Mouse (Mus musculus): ENCODE measurements around the gene Smg6. TPM values are rescaled to one million over a fixed set of nuclear protein-coding genes. Genes with fewer than 3 reads are reported as not detected.

The Smg6 gene
- polyA plus RNA-seq, 1 experiment from 2014 or later = 11.2 TPM

- no peaks in the 10 kb centered on the region for H3K27me3 ChIP-seq (ENCODE audit: control insufficient read depth, insufficient read depth, low read length)
- H3K4me1 ChIP-seq (ENCODE audit: control insufficient read depth, insufficient read depth, low read length) = peaks cover 6% of the 10 kb centered on the region
- H3K9ac ChIP-seq (ENCODE audit: low read length) = no peak overlapping the region
- ATAC-seq (replicated peaks; ENCODE audit: extremely low read depth, insufficient read depth, low FRiP score) = no peak
- no peaks in the 10 kb centered on the region for H3K9me3 ChIP-seq (replicated peaks; ENCODE audit: control insufficient read depth, low read length)
- H3K27ac ChIP-seq (ENCODE audit: low read length) = no peak overlapping the region
- H3K4me3 ChIP-seq (ENCODE audit: low read length) = no peak overlapping the region
- WGBS = 78% methylated on average over 2 of the region's 2 CpGs
- no peak overlapping the region for H3K4me2 ChIP-seq (ENCODE audit: low read depth, low read length)
- H3K36me3 ChIP-seq (ENCODE audit: control insufficient read depth, insufficient read depth) = peaks cover 7% of the 10 kb centered on the region
These were observed 153.0 kb downstream of the Smg6 start for GRCm38 (mm10) chr11:75078616-75079015.

GRCm38 (mm10) chr11:75083031-75083430 is 157.4 kb downstream of the Smg6 start:
- Histone ChIP-seq H3K9me3 (replicated peaks; ENCODE audit: control insufficient read depth, low read length) (no peaks in the 10 kb centered on the region; the same call in 1 of the 2 replicates), H3K27me3 (ENCODE audit: control insufficient read depth, insufficient read depth, low read length) (no peaks in the 10 kb centered on the region), H3K36me3 (ENCODE audit: control insufficient read depth, insufficient read depth) (peaks cover 11% of the 10 kb centered on the region), H3K4me1 (ENCODE audit: control insufficient read depth, insufficient read depth, low read length) (peaks cover 6% of the 10 kb centered on the region), H3K27ac (ENCODE audit: low read length) (peak overlapping the region; percentile 69), H3K4me2 (ENCODE audit: low read depth, low read length) (no peak overlapping the region), H3K4me3 (ENCODE audit: low read length) (no peak overlapping the region), H3K9ac (ENCODE audit: low read length) (no peak overlapping the region)
- ATAC-seq (replicated peaks; ENCODE audit: extremely low read depth, insufficient read depth, low FRiP score) = peak; percentile 60; the same call in 1 of the 2 replicates
- WGBS = 64% methylated on average over 1 of the region's 1 CpGs

- Histone ChIP-seq H3K4me2 (ENCODE audit: low read depth, low read length) (no peak overlapping the region), H3K4me3 (ENCODE audit: low read length) (no peak overlapping the region), H3K36me3 (ENCODE audit: control insufficient read depth, insufficient read depth) (no peaks in the 10 kb centered on the region; the same call in 1 of the 2 replicates), H3K4me1 (ENCODE audit: control insufficient read depth, insufficient read depth, low read length) (peaks cover 13% of the 10 kb centered on the region), H3K9ac (ENCODE audit: low read length) (no peak overlapping the region), H3K27me3 (ENCODE audit: control insufficient read depth, insufficient read depth, low read length) (no peaks in the 10 kb centered on the region), H3K27ac (ENCODE audit: low read length) (peak overlapping the region; percentile 68), H3K9me3 (replicated peaks; ENCODE audit: control insufficient read depth, low read length) (no peaks in the 10 kb centered on the region)
- 19% methylated on average over 3 of the region's 3 CpGs for WGBS
- ATAC-seq (replicated peaks; ENCODE audit: extremely low read depth, insufficient read depth, low FRiP score) = no peak
These were observed 166.5 kb downstream of the Smg6 start for GRCm38 (mm10) chr11:75092159-75092558.

GRCm38 (mm10) chr11:75092656-75093055 is 167.0 kb downstream of the Smg6 start:
- WGBS = 48% methylated on average over 5 of the region's 5 CpGs
- no peak overlapping the region for H3K4me2 ChIP-seq (ENCODE audit: low read depth, low read length)
- H3K4me1 ChIP-seq (ENCODE audit: control insufficient read depth, insufficient read depth, low read length) = peaks cover 13% of the 10 kb centered on the region
- H3K4me3 ChIP-seq (ENCODE audit: low read length) = no peak overlapping the region
- no peak; the same call in 1 of the 2 replicates for ATAC-seq (replicated peaks; ENCODE audit: extremely low read depth, insufficient read depth, low FRiP score)
- H3K9me3 ChIP-seq (replicated peaks; ENCODE audit: control insufficient read depth, low read length) = no peaks in the 10 kb centered on the region
- H3K9ac ChIP-seq (ENCODE audit: low read length) = no peak overlapping the region
- no peaks in the 10 kb centered on the region for H3K27me3 ChIP-seq (ENCODE audit: control insufficient read depth, insufficient read depth, low read length)
- peak overlapping the region; percentile 68 for H3K27ac ChIP-seq (ENCODE audit: low read length)
- H3K36me3 ChIP-seq (ENCODE audit: control insufficient read depth, insufficient read depth) = no peaks in the 10 kb centered on the region; the same call in 1 of the 2 replicates

GRCm38 (mm10) chr11:75094759-75095158 is 169.1 kb downstream of the Smg6 start:
- Histone ChIP-seq H3K4me3 (ENCODE audit: low read length) (no peak overlapping the region), H3K9ac (ENCODE audit: low read length) (no peak overlapping the region), H3K4me2 (ENCODE audit: low read depth, low read length) (no peak overlapping the region), H3K27me3 (ENCODE audit: control insufficient read depth, insufficient read depth, low read length) (no peaks in the 10 kb centered on the region), H3K9me3 (replicated peaks; ENCODE audit: control insufficient read depth, low read length) (no peaks in the 10 kb centered on the region), H3K36me3 (ENCODE audit: control insufficient read depth, insufficient read depth) (no peaks in the 10 kb centered on the region; the same call in 1 of the 2 replicates), H3K27ac (ENCODE audit: low read length) (no peak overlapping the region), H3K4me1 (ENCODE audit: control insufficient read depth, insufficient read depth, low read length) (peaks cover 13% of the 10 kb centered on the region)
- ATAC-seq (replicated peaks; ENCODE audit: extremely low read depth, insufficient read depth, low FRiP score) = no peak
- WGBS = 94% methylated on average over 1 of the region's 1 CpGs

- 67% methylated on average over 5 of the region's 5 CpGs for WGBS
- H3K4me1 ChIP-seq (ENCODE audit: control insufficient read depth, insufficient read depth, low read length) = peaks cover 6% of the 10 kb centered on the region; the same call in 1 of the 2 replicates
- no peak for ATAC-seq (replicated peaks; ENCODE audit: extremely low read depth, insufficient read depth, low FRiP score)
- H3K4me2 ChIP-seq (ENCODE audit: low read depth, low read length) = no peak overlapping the region
- H3K36me3 ChIP-seq (ENCODE audit: control insufficient read depth, insufficient read depth) = no peaks in the 10 kb centered on the region
- H3K4me3 ChIP-seq (ENCODE audit: low read length) = no peak overlapping the region
- no peak overlapping the region for H3K27ac ChIP-seq (ENCODE audit: low read length)
- H3K9me3 ChIP-seq (replicated peaks; ENCODE audit: control insufficient read depth, low read length) = no peaks in the 10 kb centered on the region
- no peak overlapping the region; the same call in 1 of the 2 replicates for H3K9ac ChIP-seq (ENCODE audit: low read length)
- no peaks in the 10 kb centered on the region for H3K27me3 ChIP-seq (ENCODE audit: control insufficient read depth, insufficient read depth, low read length)
These were observed 177.2 kb downstream of the Smg6 start for GRCm38 (mm10) chr11:75102763-75103339.

GRCm38 (mm10) chr11:75106614-75107013 is 181.0 kb downstream of the Smg6 start:
- Histone ChIP-seq H3K4me1 (ENCODE audit: control insufficient read depth, insufficient read depth, low read length) (peaks cover 6% of the 10 kb centered on the region; the same call in 1 of the 2 replicates), H3K9ac (ENCODE audit: low read length) (no peak overlapping the region), H3K9me3 (replicated peaks; ENCODE audit: control insufficient read depth, low read length) (no peaks in the 10 kb centered on the region), H3K27me3 (ENCODE audit: control insufficient read depth, insufficient read depth, low read length) (no peaks in the 10 kb centered on the region), H3K36me3 (ENCODE audit: control insufficient read depth, insufficient read depth) (no peaks in the 10 kb centered on the region), H3K27ac (ENCODE audit: low read length) (no peak overlapping the region), H3K4me2 (ENCODE audit: low read depth, low read length) (no peak overlapping the region), H3K4me3 (ENCODE audit: low read length) (no peak overlapping the region)
- ATAC-seq (replicated peaks; ENCODE audit: extremely low read depth, insufficient read depth, low FRiP score) = no peak
- 78% methylated on average over 5 of the region's 5 CpGs for WGBS

GRCm38 (mm10) chr11:75108909-75109308 is 183.3 kb downstream of the Smg6 start:
- Histone ChIP-seq H3K4me2 (ENCODE audit: low read depth, low read length) (no peak overlapping the region), H3K27ac (ENCODE audit: low read length) (no peak overlapping the region)

GRCm38 (mm10) chr11:75116379-75116778 is 190.8 kb downstream of the Smg6 start:
- WGBS = 67% methylated on average over 6 of the region's 6 CpGs

More at GRCm38 (mm10) chr11:75108909-75109308, 183.3 kb downstream of the Smg6 start:
- H3K4me1 ChIP-seq (ENCODE audit: control insufficient read depth, insufficient read depth, low read length) = no peaks in the 10 kb centered on the region
- H3K4me3 ChIP-seq (ENCODE audit: low read length) = no peak overlapping the region
- H3K9ac ChIP-seq (ENCODE audit: low read length) = no peak overlapping the region
- ATAC-seq (replicated peaks; ENCODE audit: extremely low read depth, insufficient read depth, low FRiP score) = no peak
- no peaks in the 10 kb centered on the region for H3K9me3 ChIP-seq (replicated peaks; ENCODE audit: control insufficient read depth, low read length)
- H3K27me3 ChIP-seq (ENCODE audit: control insufficient read depth, insufficient read depth, low read length) = no peaks in the 10 kb centered on the region
- no peaks in the 10 kb centered on the region for H3K36me3 ChIP-seq (ENCODE audit: control insufficient read depth, insufficient read depth)

More at GRCm38 (mm10) chr11:75116379-75116778, 190.8 kb downstream of the Smg6 start:
- ATAC-seq (replicated peaks; ENCODE audit: extremely low read depth, insufficient read depth, low FRiP score) = no peak
- Histone ChIP-seq H3K36me3 (ENCODE audit: control insufficient read depth, insufficient read depth) (no peaks in the 10 kb centered on the region), H3K27me3 (ENCODE audit: control insufficient read depth, insufficient read depth, low read length) (no peaks in the 10 kb centered on the region), H3K27ac (ENCODE audit: low read length) (no peak overlapping the region), H3K4me1 (ENCODE audit: control insufficient read depth, insufficient read depth, low read length) (peaks cover 15% of the 10 kb centered on the region), H3K4me3 (ENCODE audit: low read length) (no peak overlapping the region), H3K9ac (ENCODE audit: low read length) (no peak overlapping the region), H3K4me2 (ENCODE audit: low read depth, low read length) (no peak overlapping the region), H3K9me3 (replicated peaks; ENCODE audit: control insufficient read depth, low read length) (no peaks in the 10 kb centered on the region)
